Mouse (Mus musculus) CH12.LX (cell line): ENCODE data around the gene Acsl1. TPM values are rescaled to one million over a fixed set of nuclear protein-coding genes. Genes with fewer than 3 reads are reported as not detected.

Source experiments
- DNase-seq: peaks from one replicate; pipeline ENCODE4 v3.0.0-alpha.2; 2013; ENCODE audit errors: extremely low read depth
- H3K27ac ChIP-seq: 2 replicates; pipeline ENCODE4 v1.5.1; 2012; ENCODE audit warnings: low read depth, mild to moderate bottlenecking, control low read depth, moderate library complexity; ENCODE audit not compliant: insufficient read depth
- H3K27me3 ChIP-seq: replicated peaks from 2 replicates; pipeline ENCODE3; 2012; ENCODE audit warnings: inconsistent platforms
- H3K36me3 ChIP-seq, 2 experiments: replicated peaks in 1 of 2; 2 replicates each; pipeline versions ENCODE3 to v1.6.1; 2012; ENCODE audit warnings: inconsistent platforms in 1 of 2, low read length in 1 of 2, mild to moderate bottlenecking in 1 of 2, mixed read lengths in 1 of 2, moderate library complexity in 1 of 2; ENCODE audit not compliant: control insufficient read depth in 1 of 2, insufficient read depth in 1 of 2
- H3K4me1 ChIP-seq, 2 experiments: 2 replicates each; pipeline ENCODE4 v1.6.1; 2012; ENCODE audit warnings: inconsistent platforms in 1 of 2, moderate library complexity in 1 of 2; ENCODE audit not compliant: insufficient read depth in 2 of 2, control insufficient read depth in 1 of 2
- H3K4me2 ChIP-seq: 2 replicates; pipeline ENCODE4 v1.6.1; 2012; ENCODE audit warnings: low read depth, mild to moderate bottlenecking, control low read depth; ENCODE audit not compliant: poor library complexity, insufficient read depth, severe bottlenecking
- H3K4me3 ChIP-seq, 3 experiments: fragments of 150-350 bp in 1 of 3; sonication (generic) in 1 of 3; replicated peaks in 1 of 3; 2 replicates each; pipeline versions ENCODE3 to v1.5.1; 2011 to 2012; ENCODE audit warnings: low read depth in 2 of 3, low read length in 2 of 3, mild to moderate bottlenecking in 2 of 3, moderate library complexity in 2 of 3, control low read depth in 1 of 3, improper control_type of control experiment in 1 of 3, inconsistent platforms in 1 of 3, mixed read lengths in 1 of 3; ENCODE audit not compliant: poor library complexity in 1 of 3
- H3K79me2 ChIP-seq: replicated peaks from 2 replicates; pipeline ENCODE4 v1.6.1; 2012; ENCODE audit warnings: mild to moderate bottlenecking, moderate library complexity; ENCODE audit not compliant: control insufficient read depth, poor library complexity, insufficient read depth, severe bottlenecking; ENCODE audit errors: extremely low read depth
- H3K9ac ChIP-seq: 2 replicates; pipeline ENCODE4 v1.6.1; 2012; ENCODE audit warnings: low read depth, mild to moderate bottlenecking, control low read depth, moderate library complexity; ENCODE audit not compliant: insufficient read depth
- H3K9me3 ChIP-seq: replicated peaks from 2 replicates; pipeline ENCODE3; 2012; ENCODE audit warnings: low read length, inconsistent platforms, mixed read lengths
- JUND ChIP-seq: conservative IDR thresholded peaks from 2 replicates; pipeline ENCODE4 v1.6.1; 2011; ENCODE audit warnings: low read depth, low read length, improper control_type of control experiment
- MEF2A ChIP-seq: IDR thresholded peaks from 2 replicates; pipeline ENCODE4 v1.6.1; 2014; ENCODE audit warnings: low read depth, mild to moderate bottlenecking, inconsistent platforms, low read length, improper control_type of control experiment, borderline replicate concordance
- TBP ChIP-seq: conservative IDR thresholded peaks from 2 replicates; pipeline ENCODE4 v1.6.1; 2011; ENCODE audit warnings: low read depth, low read length, improper control_type of control experiment
- USF2 ChIP-seq: conservative IDR thresholded peaks from 2 replicates; pipeline ENCODE4 v1.6.1; 2011; ENCODE audit warnings: low read depth, low read length, improper control_type of control experiment
- dilution Hi-C: fragments of 300-500 bp; cut with MboI; formaldehyde crosslinking; loops from 2 replicates; pipeline ENCODE4 v1.14.3; 2020; ENCODE audit warnings: low sequenced_read_pairs; ENCODE audit not compliant: extremely low pct_unique_long_range_greater_than_20kb, extremely low pct_ligation_motif_present
- in situ Hi-C: fragments of 300-500 bp; cut with MboI; formaldehyde crosslinking; loops from 3 replicates; pipeline ENCODE4 v1.14.3; 2019; ENCODE audit warnings: low sequenced_read_pairs, low pct_ligation_motif_present, low pct_unique_long_range_greater_than_20kb, mixed read lengths
- polyA plus RNA-seq: library from polyadenylated mRNA; unstranded; fragments of >175 nt; gene quantifications from 2 replicates; pipeline ENCODE4 v1.2.1, GENCODE M21; 2012; ENCODE audit warnings: low read depth; ENCODE audit not compliant: insufficient read length
- total RNA-seq, 2 experiments: library from RNA; depleted of rRNA; stranded (reverse); fragments of 300-350 nt in 1 of 2; fragments of >200 nt in 1 of 2; gene quantifications; 2 replicates each; pipeline ENCODE4 v1.2.3; 2012 to 2014

The Acsl1 gene
- total and polyA plus RNA-seq, 3 experiments, result 8.7 to 27.9 (median 19.5) TPM

DNA sequence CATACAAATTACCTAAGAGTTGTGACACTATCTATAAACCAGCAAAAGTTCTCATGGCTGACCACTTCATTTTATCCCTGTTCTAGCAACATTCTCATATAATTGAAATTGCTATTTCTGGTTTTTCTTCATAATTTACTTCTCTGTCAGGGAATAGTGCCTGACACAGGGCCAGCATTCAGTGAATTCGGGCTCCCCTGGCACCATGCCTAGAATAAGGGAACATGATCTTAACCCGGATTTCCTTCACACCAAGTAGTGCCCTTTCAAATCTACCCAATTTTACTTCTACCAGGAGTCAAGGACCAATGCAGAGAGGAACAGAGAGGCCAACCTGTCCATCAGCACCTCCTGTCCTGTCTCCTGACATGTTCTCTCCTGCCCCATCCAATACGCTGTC lies 114.7 kb downstream of the Acsl1 start:
- Histone ChIP-seq H3K79me2 (no peaks in the 10 kb centered on the region), H3K27me3 (no peaks in the 10 kb centered on the region), H3K36me3 (peaks cover 26 to 50% of the 10 kb centered on the region in 2 experiments), H3K9ac (no peak overlapping the region), H3K4me1 (peaks cover 0 to 29% of the 10 kb centered on the region in 2 experiments; a peak in 2 of 4 replicates), H3K4me2 (no peak overlapping the region), H3K9me3 (no peaks in the 10 kb centered on the region), H3K27ac (no peak overlapping the region), H3K4me3 (no peak overlapping the region)
- in situ Hi-C loops, result no loop called here
- dilution Hi-C loops, result no loop called here
- no peak for DNase-seq
- TF ChIP-seq TBP, result no peak
- TF ChIP-seq USF2, result no peak
- TF ChIP-seq MEF2A, result no peak
- TF ChIP-seq JUND, result no peak

Other genes with a start within 250 kb of the Acsl1 start
- not detected in 2 replicates for gene Helt, start 176.4 kb upstream of the Acsl1 start, total RNA-seq (2012; rRNA removed)
- not detected in 2 replicates for gene Helt, start 176.4 kb upstream of the Acsl1 start, total RNA-seq (2014; rRNA removed)
- not detected in 2 replicates for gene Helt, start 176.4 kb upstream of the Acsl1 start, polyA plus RNA-seq
- gene Cenpu, start 81.0 kb downstream of the Acsl1 start, total RNA-seq (2012; rRNA removed), result 7.8 and 16.7 TPM in 2 replicates
- 26.8 and 32.4 TPM in 2 replicates for gene Cenpu, start 81.0 kb downstream of the Acsl1 start, total RNA-seq (2014; rRNA removed)
- 27.7 and 28.3 TPM in 2 replicates for gene Cenpu, start 81.0 kb downstream of the Acsl1 start, polyA plus RNA-seq
- 8.5 and 12.4 TPM in 2 replicates for gene Primpol, start 146.2 kb downstream of the Acsl1 start, total RNA-seq (2012; rRNA removed)
- gene Primpol, start 146.2 kb downstream of the Acsl1 start, total RNA-seq (2014; rRNA removed), result 16.7 and 17.8 TPM in 2 replicates
- gene Primpol, start 146.2 kb downstream of the Acsl1 start, polyA plus RNA-seq, result 15.3 and 16.2 TPM in 2 replicates
- gene Casp3, start 146.3 kb downstream of the Acsl1 start, total RNA-seq (2012; rRNA removed), result 43.7 and 57.8 TPM in 2 replicates
- gene Casp3, start 146.3 kb downstream of the Acsl1 start, total RNA-seq (2014; rRNA removed), result 105 and 114 TPM in 2 replicates
- 70.0 and 81.6 TPM in 2 replicates for gene Casp3, start 146.3 kb downstream of the Acsl1 start, polyA plus RNA-seq